1 mouse cellular context compared by ENCODE assay signal in the genomic region with DNA sequence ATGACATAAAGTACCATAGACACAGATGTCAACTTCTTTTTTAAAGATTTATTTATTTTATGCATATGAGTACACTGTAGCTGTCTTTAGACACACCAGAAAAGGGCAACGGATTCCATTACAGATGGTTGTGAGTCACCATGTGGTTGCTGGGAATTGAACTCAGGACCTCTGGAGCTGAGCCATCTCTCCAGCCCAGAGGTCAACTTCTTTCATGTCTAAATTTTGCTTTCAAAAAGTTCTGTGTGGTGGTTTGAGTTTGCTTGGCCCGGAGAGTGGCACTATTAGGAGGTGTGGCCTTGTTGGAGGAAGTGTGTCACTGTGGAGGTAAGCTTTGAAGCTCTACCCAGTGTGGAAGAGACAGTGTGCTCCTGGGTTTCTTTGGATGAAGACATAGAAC. TPM values are rescaled to one million over a fixed set of nuclear protein-coding genes. Genes with fewer than 3 reads are reported as not detected.
"Had no signal": no experiment of that assay in that cellular context is flagged by ENCODE, and none has a peak within 500 bp of the region (broad histone marks: within the 10 kb centered on the region; RNA-seq: fewer than 3 reads in every experiment).

No protein-coding gene starts in this region.

RNA-seq across cellular contexts. Expression of a gene that starts 40.2 kb away (rescaled TPM):
- polyA plus RNA-seq: erythroblast, embryonic 14.5 days had no signal
